Mouse (Mus musculus) A20 (cell line): ENCODE results near the gene Epn3.

Experiments used
- DNase-seq: peaks from one replicate; pipeline ENCODE4 v3.0.0-alpha.2; 2011; ENCODE audit warnings: low read depth, low spot score

Gene Epn3

GRCm38 (mm10) chr11:94499661-94500152 is at the start of gene Epn3:
Gene Epn3, minus strand, starts transcription at chr11:94499974.
- no peak for DNase-seq

GRCm38 (mm10) chr11:94548888-94549690 is 49.3 kb upstream of the Epn3 start, which contains the start of gene Rsad1:
Gene Rsad1, minus strand, starts transcription at chr11:94549255.
- DNase-seq = peak; percentile 94

DNA sequence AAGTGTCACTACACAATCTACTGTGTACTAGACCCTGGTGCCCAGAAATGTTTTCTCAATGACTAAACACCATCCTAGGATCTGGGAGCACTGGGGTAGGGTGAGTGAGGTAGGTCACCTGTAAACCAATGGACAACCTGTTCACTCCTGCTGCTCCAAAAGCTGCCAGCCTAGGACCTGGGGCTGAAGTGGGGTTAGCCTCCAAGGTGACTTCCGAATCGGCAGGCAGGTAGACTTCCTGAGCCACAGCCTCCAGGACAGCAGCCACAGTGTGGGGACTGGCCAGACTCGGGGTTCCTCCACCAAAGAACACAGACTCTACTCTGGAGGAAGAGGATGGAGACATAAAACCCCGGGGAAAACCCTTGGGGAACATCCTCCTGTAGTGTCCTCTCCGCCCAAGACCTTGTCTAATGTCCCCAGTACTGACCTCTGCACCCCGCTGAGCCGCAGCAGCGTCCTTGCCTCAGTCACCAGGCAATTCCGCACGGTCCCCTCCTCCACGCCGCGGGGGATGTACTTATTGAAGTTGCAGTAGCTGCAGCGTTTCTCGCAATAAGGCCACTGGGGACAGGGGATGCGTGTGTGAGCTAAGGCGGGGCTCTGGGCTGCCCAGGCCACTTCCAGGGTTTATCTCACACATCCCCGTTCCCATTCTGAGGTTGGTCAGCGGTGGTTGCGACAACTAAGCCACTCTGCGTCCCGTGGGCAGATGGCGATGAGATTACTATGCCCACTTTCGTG is 48.4 kb upstream of the Epn3 start:
- DNase-seq = peak; percentile 6

DNA sequence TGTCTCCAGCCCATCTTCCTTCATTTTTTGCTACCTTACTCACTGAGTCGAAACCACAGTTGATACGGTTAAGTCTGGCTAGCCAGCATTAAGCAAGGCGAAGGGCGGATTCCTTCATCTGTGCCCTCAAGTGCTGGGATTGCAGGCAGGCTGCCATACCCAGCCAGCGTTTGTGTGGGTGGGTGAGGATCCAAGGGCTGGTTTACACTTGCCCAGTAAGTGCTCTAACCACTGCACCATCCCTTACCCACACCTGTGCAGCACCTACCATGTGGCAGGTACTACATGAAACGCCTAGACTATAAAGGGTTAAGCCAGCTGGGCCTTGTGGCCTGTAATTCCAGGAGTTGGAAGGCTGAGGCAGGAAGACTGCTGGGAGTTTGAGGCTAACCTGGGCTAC is 47.5 kb upstream of the Epn3 start:
- DNase-seq = no peak

DNA sequence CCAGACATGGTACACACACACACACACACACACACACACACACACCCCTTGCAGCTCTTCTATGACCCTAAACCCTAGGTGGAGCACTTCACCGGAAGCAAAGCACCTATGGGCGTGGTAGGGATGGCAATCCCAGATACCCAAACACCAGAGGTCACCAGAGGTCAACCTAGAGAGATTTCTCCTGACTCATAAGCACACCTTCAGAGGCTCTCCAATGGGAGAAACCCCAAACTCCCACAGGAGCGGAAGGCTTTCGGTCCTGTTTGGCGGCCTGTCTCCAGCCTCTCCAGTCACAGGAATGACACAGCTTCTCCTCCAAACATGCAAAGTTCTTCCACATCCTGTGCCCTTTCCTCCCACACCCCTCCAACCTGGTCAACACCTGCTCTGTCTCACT is 46.6 kb upstream of the Epn3 start:
- DNase-seq = no peak

GRCm38 (mm10) chr11:94544422-94544821 is 44.6 kb upstream of the Epn3 start:
- no peak for DNase-seq

GRCm38 (mm10) chr11:94543932-94544331 is 44.2 kb upstream of the Epn3 start:
- DNase-seq = peak; percentile 72

DNA sequence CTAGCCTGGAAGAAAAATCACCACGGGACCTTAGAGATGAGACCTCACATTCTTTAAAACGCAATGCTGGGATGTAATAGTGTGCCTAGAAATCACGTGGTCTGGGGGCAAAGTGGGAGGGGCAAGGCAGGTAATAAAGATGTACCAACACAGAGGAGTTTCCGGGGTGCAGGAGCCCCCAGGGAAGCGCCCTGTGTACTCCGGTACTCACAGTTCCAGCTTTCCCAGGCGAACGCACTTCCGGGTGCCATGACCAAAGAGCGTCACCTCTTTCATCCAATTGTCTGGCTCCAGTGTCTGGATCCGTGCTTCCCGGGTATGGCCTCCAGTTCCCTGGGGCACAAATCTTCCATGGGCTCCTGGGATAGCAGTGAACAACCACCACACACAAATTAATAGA is 43.6 kb upstream of the Epn3 start:
- no peak for DNase-seq

DNA sequence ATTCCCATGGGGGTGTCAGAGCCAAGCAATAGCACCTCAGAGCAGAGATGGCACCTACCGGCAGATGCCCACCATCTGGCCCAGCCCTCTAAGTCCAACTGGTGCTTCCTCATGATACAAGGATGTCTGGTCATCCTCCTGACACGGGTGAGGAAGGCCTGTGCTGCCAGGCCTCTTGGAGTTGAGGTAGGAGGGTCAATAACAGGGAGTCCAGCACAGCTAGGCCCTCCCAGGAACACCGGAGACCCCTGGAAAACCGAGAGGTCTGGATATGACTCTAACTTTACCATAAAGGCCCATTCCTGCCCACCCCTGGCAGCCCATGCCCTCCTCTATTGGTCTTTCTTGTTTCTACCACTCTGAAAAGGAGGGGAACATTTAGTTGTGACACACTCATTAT is 42.6 kb upstream of the Epn3 start:
- no peak for DNase-seq

DNA sequence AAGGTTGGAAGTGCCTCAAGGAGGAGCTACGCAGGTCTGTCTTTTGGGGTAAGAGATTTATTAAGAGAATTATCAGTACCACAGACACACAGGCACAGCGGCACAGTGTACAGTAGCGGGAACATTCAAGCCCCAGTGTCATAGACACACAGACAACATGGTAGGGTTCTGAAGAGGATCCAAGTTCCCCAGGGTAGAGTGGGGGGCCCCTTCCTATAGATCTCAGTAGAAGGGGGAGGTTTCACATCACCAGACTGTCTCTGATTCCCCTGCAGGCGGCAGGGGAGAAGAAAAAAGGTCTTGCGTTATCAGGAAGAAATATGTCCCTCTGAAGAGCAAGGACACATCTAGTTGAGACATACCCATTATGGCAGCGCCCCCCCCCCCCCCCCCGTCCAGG is 40.0 kb upstream of the Epn3 start:
- DNase-seq = no peak

- DNase-seq = no peak
Observed at GRCm38 (mm10) chr11:94538733-94539292, 39.0 kb upstream of the Epn3 start.

- no peak for DNase-seq
Observed at GRCm38 (mm10) chr11:94533171-94533570, 33.4 kb upstream of the Epn3 start.

- DNase-seq = no peak
Observed at GRCm38 (mm10) chr11:94528879-94529278, 29.1 kb upstream of the Epn3 start.

DNA sequence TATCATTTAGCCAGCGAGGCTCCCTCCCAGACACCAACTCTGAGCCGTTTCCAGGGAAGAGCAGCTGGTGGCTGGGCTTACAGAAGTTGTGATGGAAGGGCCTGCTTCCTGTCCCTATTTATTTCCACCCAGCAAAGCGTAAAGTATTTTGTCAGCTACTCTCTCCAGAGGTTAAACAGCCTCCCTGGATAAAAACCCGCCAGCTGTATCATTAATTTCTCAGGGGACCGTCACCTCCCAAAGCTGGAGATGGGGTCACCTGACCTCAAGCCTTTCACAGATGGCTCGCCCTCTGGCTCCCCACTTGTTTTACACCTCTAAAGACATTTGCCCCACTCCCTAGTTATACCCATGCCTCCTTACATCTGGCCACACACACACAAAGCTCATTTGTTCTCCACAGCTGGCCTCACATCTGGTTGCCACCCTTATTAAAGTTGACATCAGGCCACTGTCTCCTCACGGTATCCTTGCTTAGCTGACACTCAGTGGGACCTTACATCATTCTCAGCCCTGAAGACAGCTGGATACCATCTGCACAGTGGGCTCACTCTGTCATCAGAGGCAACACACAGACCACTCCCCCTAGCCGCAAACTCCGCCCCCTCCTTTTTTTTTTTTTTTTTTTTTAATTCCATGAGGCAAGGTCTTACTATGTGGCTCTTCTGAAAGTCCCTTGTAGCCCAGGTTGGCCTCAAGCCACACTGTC is 26.6 kb upstream of the Epn3 start:
- no peak for DNase-seq

GRCm38 (mm10) chr11:94521219-94521843 is 21.6 kb upstream of the Epn3 start, which contains the start of gene Mycbpap:
Gene Mycbpap, minus strand, starts transcription at chr11:94521742.
- DNase-seq = peak; percentile 81

DNA sequence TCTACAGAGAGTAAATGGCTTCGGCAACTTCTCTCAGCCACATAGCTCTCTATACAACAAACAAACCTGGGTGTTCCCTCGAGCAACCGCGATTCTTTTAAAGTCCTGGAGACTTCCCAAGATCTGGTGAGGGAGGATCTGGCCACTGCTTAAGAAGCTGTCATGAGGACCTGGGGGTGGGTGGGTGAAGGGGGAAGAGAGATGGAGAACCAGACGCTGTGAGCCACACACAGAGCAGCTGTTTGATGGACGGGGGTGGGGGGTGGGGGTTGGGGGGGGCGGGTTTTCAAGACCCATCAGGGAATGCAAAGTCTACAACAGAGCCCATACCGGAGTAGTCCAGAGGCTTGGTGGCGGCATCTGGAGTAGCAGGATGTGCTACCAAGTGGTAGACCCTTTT is 13.7 kb upstream of the Epn3 start:
- DNase-seq = no peak

- DNase-seq = no peak
Observed at GRCm38 (mm10) chr11:94508976-94509375, 9.2 kb upstream of the Epn3 start.

DNA sequence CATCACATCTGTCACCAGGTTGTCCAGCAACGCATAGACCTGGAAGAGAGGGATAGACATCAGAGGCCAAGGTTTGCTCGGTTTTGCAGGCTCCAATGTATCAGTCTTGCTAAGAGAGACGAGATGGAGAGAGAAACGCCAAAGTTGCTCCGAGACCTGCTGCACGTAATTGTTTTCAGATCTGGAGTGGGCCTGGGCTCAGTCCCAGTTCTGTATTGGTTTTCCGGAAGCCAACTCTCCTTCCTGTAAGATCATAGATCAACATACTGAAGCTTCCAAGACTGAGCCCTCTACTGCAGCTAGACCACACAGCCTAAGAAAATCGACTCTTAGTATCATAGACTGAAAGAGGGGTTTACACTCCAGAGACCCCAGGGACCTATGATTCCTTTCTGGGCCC is 1.7 kb upstream of the Epn3 start:
- DNase-seq = no peak

DNA sequence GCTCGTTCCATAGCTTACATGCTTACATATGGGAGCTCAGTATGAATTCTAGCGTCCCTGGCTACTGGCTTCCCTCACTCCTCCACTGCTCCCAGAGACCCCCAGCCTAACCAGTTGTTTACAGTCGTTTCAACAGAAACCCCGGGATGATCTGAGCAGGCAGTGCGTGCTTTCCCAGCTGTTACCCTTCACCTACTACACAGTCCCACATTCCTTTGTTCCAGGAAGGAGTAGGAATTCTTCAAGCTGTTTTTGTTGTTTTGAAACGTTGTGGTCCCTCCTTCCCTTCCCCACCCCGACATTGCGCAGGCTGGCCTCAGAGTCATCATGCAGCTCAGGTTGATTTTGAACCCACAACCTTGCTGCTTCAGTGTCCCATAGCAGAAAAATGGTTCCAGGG is 588 bp upstream of the Epn3 start:
- DNase-seq = no peak

DNA sequence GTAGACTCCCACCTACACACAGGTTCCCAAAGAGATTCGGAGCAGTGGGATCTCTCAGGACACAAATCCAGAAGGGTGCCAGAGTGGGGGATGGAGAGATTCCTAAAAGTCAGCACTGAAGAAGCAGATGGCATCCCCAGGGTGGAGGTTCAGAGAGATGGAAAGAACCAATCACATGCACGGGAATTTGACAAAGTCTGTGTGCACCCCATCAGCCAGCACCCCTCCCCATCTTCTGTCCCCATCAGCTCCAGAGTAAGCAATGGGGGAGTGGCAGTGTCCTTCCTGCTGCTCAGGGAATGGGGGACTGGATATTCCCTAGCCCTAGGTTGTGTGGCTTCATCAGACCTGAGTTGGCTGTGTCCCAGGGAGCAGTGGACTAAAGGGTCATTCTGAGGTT is 739 bp downstream of the Epn3 start:
- DNase-seq = no peak
